Mouse (Mus musculus) kidney, adult 2 months (tissue): ENCODE measurements around the gene Anxa1.

ENCODE experiments used
- CTCF ChIP-seq: fragments of 200-500 bp; conservative IDR thresholded peaks from 2 replicates; pipeline ENCODE4 v1.5.1; 2011; ENCODE audit warnings: low read depth, mild to moderate bottlenecking, control low read depth, low read length, moderate library complexity, mixed read lengths; ENCODE audit not compliant: insufficient read depth, insufficient read length
- POLR2A ChIP-seq: fragments of 200-500 bp; IDR thresholded peaks from one replicate; pipeline ENCODE4 v1.6.1; 2011; ENCODE audit warnings: low read depth, low read length, control low read depth

DNA sequence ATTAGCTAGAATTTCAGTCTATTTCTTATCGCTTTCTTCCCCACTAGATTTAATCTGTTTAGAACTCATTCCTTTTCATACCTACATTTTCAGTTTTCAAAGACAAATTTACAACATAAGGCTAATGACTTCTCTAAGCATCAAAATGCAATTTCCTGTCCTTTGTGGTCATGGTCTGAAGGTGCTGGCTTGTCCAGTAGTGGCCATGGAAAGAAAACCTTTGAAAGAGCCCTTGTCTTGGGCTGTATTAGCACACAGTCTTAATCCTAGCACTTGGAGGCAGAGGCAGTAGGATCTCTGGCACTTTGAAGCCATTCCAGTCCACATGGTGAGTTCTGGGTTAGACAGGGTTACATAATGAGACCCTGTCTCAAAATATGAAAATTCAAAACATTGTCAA lies 12.5 kb upstream of the Anxa1 start:
- TF ChIP-seq CTCF = no peak
- no peak for TF ChIP-seq POLR2A
